Mouse (Mus musculus): ENCODE measurements around the gene Tbc1d10c. TPM values are rescaled to one million over a fixed set of nuclear protein-coding genes. Genes with fewer than 3 reads are reported as not detected.
A peak's percentile ranks its signal among the peaks of the same experiment; 100 is the strongest.

The Tbc1d10c gene
- polyA plus RNA-seq, 1 experiment from 2014 or later, result 3.9 TPM

GRCm38 (mm10) chr19:4156771-4157170 is 34.3 kb downstream of the Tbc1d10c start:
- Histone ChIP-seq H3K4me1 (replicated peaks; ENCODE audit: insufficient read depth, low read length) (no peaks in the 10 kb centered on the region), H3K4me2 (ENCODE audit: low read length) (no peak overlapping the region), H3K9ac (ENCODE audit: low read depth, low read length) (no peak overlapping the region), H3K4me3 (replicated peaks; ENCODE audit: low read depth, low read length) (no peak overlapping the region), H3K27me3 (ENCODE audit: insufficient read depth, low read length) (no peaks in the 10 kb centered on the region), H3K27ac (no peak overlapping the region), H3K36me3 (ENCODE audit: insufficient read depth, low read length) (peaks cover 52% of the 10 kb centered on the region), H3K9me3 (replicated peaks; ENCODE audit: low read length) (no peaks in the 10 kb centered on the region)
- no peak for ATAC-seq (replicated peaks; ENCODE audit: low FRiP score, low read depth)
- no peak for TF ChIP-seq CTCF (IDR thresholded peaks at IDR 0.05; ENCODE audit: low read depth)
- WGBS, result 88% methylated on average over 12 of the region's 12 CpGs
- no peak for DNase-seq (ENCODE audit: low spot score)

GRCm38 (mm10) chr19:4156073-4156579 is 35.0 kb downstream of the Tbc1d10c start:
- Histone ChIP-seq H3K4me3 (replicated peaks; ENCODE audit: low read depth, low read length) (no peak overlapping the region), H3K4me2 (ENCODE audit: low read length) (no peak overlapping the region), H3K36me3 (ENCODE audit: insufficient read depth, low read length) (peaks cover 49% of the 10 kb centered on the region), H3K27ac (0 out of 2 replicates have a peak overlapping the region, but pooled peaks have one; percentile 25), H3K4me1 (replicated peaks; ENCODE audit: insufficient read depth, low read length) (no peaks in the 10 kb centered on the region), H3K27me3 (ENCODE audit: insufficient read depth, low read length) (no peaks in the 10 kb centered on the region), H3K9me3 (replicated peaks; ENCODE audit: low read length) (no peaks in the 10 kb centered on the region), H3K9ac (ENCODE audit: low read depth, low read length) (0 out of 2 replicates have a peak overlapping the region, but pooled peaks have one; percentile 13)
- 57% methylated on average over 20 of the region's 20 CpGs for WGBS
- no peak; the same call in 1 of the 2 replicates for ATAC-seq (replicated peaks; ENCODE audit: low FRiP score, low read depth)
- no peak for DNase-seq (ENCODE audit: low spot score)
- TF ChIP-seq CTCF (IDR thresholded peaks at IDR 0.05; ENCODE audit: low read depth), result no peak

GRCm38 (mm10) chr19:4155223-4156072 is 35.6 kb downstream of the Tbc1d10c start:
- no peak overlapping the region for H3K4me3 ChIP-seq (replicated peaks; ENCODE audit: low read depth, low read length)
- H3K4me2 ChIP-seq (ENCODE audit: low read length), result no peak overlapping the region
- H3K27ac ChIP-seq, result 0 out of 2 replicates have a peak overlapping the region, but pooled peaks have one; percentile 25
- H3K27me3 ChIP-seq (ENCODE audit: insufficient read depth, low read length), result no peaks in the 10 kb centered on the region
- H3K36me3 ChIP-seq (ENCODE audit: insufficient read depth, low read length), result peaks cover 49% of the 10 kb centered on the region
- no peak overlapping the region for H3K9ac ChIP-seq (ENCODE audit: low read depth, low read length)
- no peak for TF ChIP-seq CTCF (IDR thresholded peaks at IDR 0.05; ENCODE audit: low read depth)
- DNase-seq (ENCODE audit: low spot score) (peak; percentile 71), ATAC-seq (replicated peaks; ENCODE audit: low FRiP score, low read depth) (peak; percentile 12; the same call in 1 of the 2 replicates)
- no peaks in the 10 kb centered on the region for H3K9me3 ChIP-seq (replicated peaks; ENCODE audit: low read length)
- no peaks in the 10 kb centered on the region for H3K4me1 ChIP-seq (replicated peaks; ENCODE audit: insufficient read depth, low read length)
- 52% methylated on average over 6 of the region's 6 CpGs for WGBS

GRCm38 (mm10) chr19:4154437-4155222 is 36.5 kb downstream of the Tbc1d10c start:
- Histone ChIP-seq H3K36me3 (ENCODE audit: insufficient read depth, low read length) (peaks cover 45% of the 10 kb centered on the region), H3K27ac (no peak overlapping the region), H3K9me3 (replicated peaks; ENCODE audit: low read length) (no peaks in the 10 kb centered on the region), H3K4me2 (ENCODE audit: low read length) (no peak overlapping the region), H3K9ac (ENCODE audit: low read depth, low read length) (0 out of 2 replicates have a peak overlapping the region, but pooled peaks have one; percentile 5), H3K4me1 (replicated peaks; ENCODE audit: insufficient read depth, low read length) (no peaks in the 10 kb centered on the region; the same call in 1 of the 2 replicates), H3K27me3 (ENCODE audit: insufficient read depth, low read length) (no peaks in the 10 kb centered on the region), H3K4me3 (replicated peaks; ENCODE audit: low read depth, low read length) (no peak overlapping the region)
- WGBS, result 76% methylated on average over 13 of the region's 13 CpGs
- no peak for DNase-seq (ENCODE audit: low spot score)
- ATAC-seq (replicated peaks; ENCODE audit: low FRiP score, low read depth), result no peak
- no peak for TF ChIP-seq CTCF (IDR thresholded peaks at IDR 0.05; ENCODE audit: low read depth)

GRCm38 (mm10) chr19:4153232-4153654 is 37.8 kb downstream of the Tbc1d10c start, which contains the start of gene Ptprcap:
Gene Ptprcap, plus strand, starts transcription at chr19:4153604.
- H3K4me3 ChIP-seq (replicated peaks; ENCODE audit: low read depth, low read length), result no peak within 1 kb of the TSS
- H3K27ac ChIP-seq, result no peak within 1 kb of the TSS
- DNase-seq (ENCODE audit: low spot score), result no peak
- peaks cover 7% of the 10 kb centered on the region; the same call in 1 of the 2 replicates for H3K4me1 ChIP-seq (replicated peaks; ENCODE audit: insufficient read depth, low read length)
- 76% methylated on average over 11 of the region's 11 CpGs for WGBS
- no peak for ATAC-seq (replicated peaks; ENCODE audit: low FRiP score, low read depth)
- H3K4me2 ChIP-seq (ENCODE audit: low read length), result no peak within 1 kb of the TSS
- no peak for TF ChIP-seq CTCF (IDR thresholded peaks at IDR 0.05; ENCODE audit: low read depth)
- H3K36me3 ChIP-seq (ENCODE audit: insufficient read depth, low read length), result peaks cover 31% of the 10 kb centered on the region
- H3K27me3 ChIP-seq (ENCODE audit: insufficient read depth, low read length), result no peaks in the 10 kb centered on the region
- H3K9me3 ChIP-seq (replicated peaks; ENCODE audit: low read length), result no peaks in the 10 kb centered on the region
- no peak within 1 kb of the TSS for H3K9ac ChIP-seq (ENCODE audit: low read depth, low read length)

Measured in kidney, postnatal 0 days (tissue).